Mouse (Mus musculus) olfactory bulb, adult 2 months (tissue): ENCODE measurements around the gene Fbn1.

Experiments used
- CTCF ChIP-seq: fragments of 200-500 bp; IDR thresholded peaks from 2 replicates; pipeline ENCODE4 v1.5.1; 2012; ENCODE audit warnings: low read depth, mild to moderate bottlenecking, low read length, moderate library complexity; ENCODE audit not compliant: insufficient read depth
- POLR2A ChIP-seq: fragments of 200-500 bp; IDR thresholded peaks from 2 replicates; pipeline ENCODE4 v1.6.1; 2012; ENCODE audit warnings: mild to moderate bottlenecking, low read depth, low read length, moderate library complexity; ENCODE audit not compliant: insufficient read depth

GRCm38 (mm10) chr2:125508381-125508780 lies 588 bp upstream of the Fbn1 start:
- TF ChIP-seq CTCF (no peak), POLR2A (no peak)
